Mouse (Mus musculus) CH12F3 (cell line): ENCODE measurements around the gene Dgcr2.

Source experiments
- in situ Hi-C: fragments of 300-500 bp; cut with MboI; formaldehyde crosslinking; loops from 2 replicates; pipeline ENCODE4 v1.14.3; 2020; ENCODE audit warnings: low sequenced_read_pairs

Dgcr2 gene

GRCm38 (mm10) chr16:17851860-17852259 is 46.5 kb downstream of the Dgcr2 start:
- in situ Hi-C loops: no loop called here

- in situ Hi-C loops: no loop called here
Observed at GRCm38 (mm10) chr16:17851331-17851730, 47.0 kb downstream of the Dgcr2 start.

GRCm38 (mm10) chr16:17849486-17849885 is 48.9 kb downstream of the Dgcr2 start:
- in situ Hi-C loops: no loop called here

- in situ Hi-C loops: no loop called here
Observed at GRCm38 (mm10) chr16:17848928-17849327, 49.4 kb downstream of the Dgcr2 start.

- in situ Hi-C loops: no loop called here
Observed at GRCm38 (mm10) chr16:17848431-17848830, 49.9 kb downstream of the Dgcr2 start.

GRCm38 (mm10) chr16:17843701-17844365 is 54.5 kb downstream of the Dgcr2 start:
- in situ Hi-C loops: no loop called here

GRCm38 (mm10) chr16:17842437-17842836 is 55.9 kb downstream of the Dgcr2 start:
- in situ Hi-C loops: no loop called here

- in situ Hi-C loops: no loop called here
Observed at GRCm38 (mm10) chr16:17839976-17840375, 58.4 kb downstream of the Dgcr2 start.

GRCm38 (mm10) chr16:17838051-17838450 is 60.3 kb downstream of the Dgcr2 start, which contains the start of gene Car15:
Car15 (minus strand) TSS chr16:17838364.
- in situ Hi-C loops: no loop called here

GRCm38 (mm10) chr16:17835481-17835880 is 62.9 kb downstream of the Dgcr2 start:
- in situ Hi-C loops: no loop called here

- in situ Hi-C loops: no loop called here
Observed at GRCm38 (mm10) chr16:17834543-17834942, 63.8 kb downstream of the Dgcr2 start.

GRCm38 (mm10) chr16:17833681-17834399 is 64.5 kb downstream of the Dgcr2 start:
- in situ Hi-C loops: no loop called here

GRCm38 (mm10) chr16:17833321-17833680 is 65.1 kb downstream of the Dgcr2 start:
- in situ Hi-C loops: no loop called here

- in situ Hi-C loops: no loop called here
Observed at GRCm38 (mm10) chr16:17832821-17833220, 65.5 kb downstream of the Dgcr2 start, which contains the start of gene B830017H08Rik. B830017H08Rik (plus strand) TSS chr16:17833121.

- in situ Hi-C loops: no loop called here
Observed at GRCm38 (mm10) chr16:17831781-17832180, 66.6 kb downstream of the Dgcr2 start.

GRCm38 (mm10) chr16:17830385-17831178 is 67.8 kb downstream of the Dgcr2 start:
- in situ Hi-C loops: no loop called here

- in situ Hi-C loops: no loop called here
Observed at GRCm38 (mm10) chr16:17828867-17829266, 69.5 kb downstream of the Dgcr2 start.

GRCm38 (mm10) chr16:17828229-17828628 is 70.1 kb downstream of the Dgcr2 start:
- in situ Hi-C loops: no loop called here

GRCm38 (mm10) chr16:17826500-17826899 is 71.9 kb downstream of the Dgcr2 start:
- in situ Hi-C loops: no loop called here

GRCm38 (mm10) chr16:17816528-17816927 is 81.8 kb downstream of the Dgcr2 start:
- in situ Hi-C loops: no loop called here
